Mouse (Mus musculus): ENCODE measurements around the gene Gimap4.

DNA sequence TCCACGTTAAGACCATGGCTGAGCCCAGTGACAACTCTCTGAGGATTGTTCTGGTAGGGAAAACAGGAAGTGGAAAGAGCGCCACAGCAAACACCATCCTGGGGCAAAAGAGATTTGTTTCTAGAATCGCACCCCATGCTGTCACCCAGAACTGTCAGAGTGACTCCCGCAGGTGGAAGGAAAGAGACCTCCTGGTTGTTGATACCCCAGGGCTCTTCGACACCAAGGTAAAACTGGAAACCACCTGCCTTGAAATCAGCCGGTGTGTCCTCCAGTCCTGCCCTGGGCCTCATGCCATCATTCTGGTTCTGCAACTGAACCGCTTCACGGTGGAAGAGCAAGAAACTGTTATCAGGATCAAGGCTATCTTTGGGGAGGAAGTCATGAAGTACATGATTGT is 39.1 kb downstream of the Gimap4 start:
- no peak for TF ChIP-seq CTCF (IDR thresholded peaks at IDR 0.05; ENCODE audit: low read depth, low read length)
- TF ChIP-seq GATA1 (IDR thresholded peaks at IDR 0.05; ENCODE audit: borderline replicate concordance, low read length), result no peak
- no peak for TF ChIP-seq GATA2 (IDR thresholded peaks at IDR 0.05; ENCODE audit: borderline replicate concordance, low read depth, low read length)
- no peak for TF ChIP-seq TAL1 (conservative IDR thresholded peaks at IDR 0.05; ENCODE audit: low read depth, low read length)
- no peak for TF ChIP-seq POLR2AphosphoS5 (IDR thresholded peaks at IDR 0.05; ENCODE audit: insufficient replicate concordance, low read depth, low read length)
